Mouse (Mus musculus): Measurements from ENCODE around the gene Hspa2. TPM values are rescaled to one million over a fixed set of nuclear protein-coding genes. Genes with fewer than 3 reads are reported as not detected.

The Hspa2 gene
- 4.6 and 4.8 TPM in 2 replicates for polyA plus RNA-seq (2016; fragmentation: Nextera tagmentation; extraction: Ambion mirVana)

DNA sequence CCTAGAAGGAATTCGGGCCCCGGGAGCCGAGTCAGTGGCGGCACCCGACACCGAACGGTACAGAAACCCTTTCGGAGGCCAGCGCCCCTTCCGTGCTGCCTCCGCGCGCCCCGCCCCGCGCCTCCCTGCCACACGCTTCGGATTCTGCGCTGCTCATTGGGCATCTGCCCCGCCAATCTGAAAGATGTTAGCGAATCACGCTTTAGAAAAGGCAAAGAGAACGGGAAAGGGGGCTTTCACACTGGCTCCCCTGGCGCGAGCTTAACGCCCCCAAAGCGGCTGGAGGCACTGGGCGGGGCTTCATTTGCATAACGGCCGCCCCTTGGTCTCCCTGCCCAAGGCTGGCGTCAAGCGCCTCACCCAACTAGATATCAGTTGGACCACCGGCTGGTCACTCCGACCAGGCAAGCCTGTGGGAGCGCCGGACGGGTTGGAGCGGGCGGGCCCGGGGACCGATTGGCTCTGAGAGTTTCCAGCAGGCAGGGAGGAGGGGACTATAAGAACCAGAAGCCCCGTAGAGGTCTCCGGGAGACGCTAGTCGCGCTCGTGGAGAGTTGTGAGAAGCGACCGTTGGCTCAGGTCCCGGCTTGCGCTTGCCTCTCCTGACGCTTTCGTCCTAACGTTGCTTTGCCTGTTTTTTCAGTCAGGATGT is at the start of gene Hspa2:
Hspa2 (plus strand) TSS at position 291 of the 652 bp plus-strand sequence.
- peaks cover 49% of the 10 kb centered on the region for H3K27me3 ChIP-seq
- WGBS, result under 1% methylated on average over 54 of the region's 54 CpGs
- no peaks in the 10 kb centered on the region for H3K9me3 ChIP-seq
- peak within 1 kb of the TSS; percentile 83 for H3K4me2 ChIP-seq
- peaks cover 25% of the 10 kb centered on the region for H3K4me1 ChIP-seq
- no peaks in the 10 kb centered on the region for H3K36me3 ChIP-seq (replicated peaks)
- peak; percentile 96 for ATAC-seq (ENCODE audit: low FRiP score)
- peak within 1 kb of the TSS; percentile 89 for H3K27ac ChIP-seq
- H3K9ac ChIP-seq, result peak within 1 kb of the TSS; percentile 67
- peak within 1 kb of the TSS; percentile 72 for H3K4me3 ChIP-seq (replicated peaks)

DNA sequence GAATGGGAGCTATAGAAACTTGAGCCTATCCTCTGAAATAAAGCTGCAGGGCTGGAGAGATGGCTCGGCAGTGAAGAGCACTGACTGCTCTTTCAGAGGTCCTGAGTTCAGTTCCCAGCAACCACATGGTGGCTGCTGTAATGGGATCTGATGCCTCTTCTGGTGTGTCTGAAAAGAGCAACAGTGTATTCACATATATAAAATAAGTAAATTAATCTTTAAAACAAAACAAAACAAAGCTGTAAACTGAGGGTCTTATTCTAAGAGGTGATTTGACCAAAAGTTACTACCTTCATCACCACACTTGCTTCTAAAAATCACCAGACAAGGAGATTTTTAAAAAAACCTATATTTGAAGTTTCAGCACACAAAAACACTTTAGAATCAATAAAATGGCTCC is 43.1 kb upstream of the Hspa2 start:
- H3K36me3 ChIP-seq (replicated peaks), result peaks cover 2% of the 10 kb centered on the region; the same call in 1 of the 2 replicates
- 33% methylated on average over 1 of the region's 1 CpGs for WGBS
- H3K4me1 ChIP-seq, result no peaks in the 10 kb centered on the region
- H3K9me3 ChIP-seq, result no peaks in the 10 kb centered on the region
- no peak overlapping the region for H3K4me3 ChIP-seq (replicated peaks)
- H3K9ac ChIP-seq, result no peak overlapping the region
- no peak for ATAC-seq (ENCODE audit: low FRiP score)
- no peak overlapping the region for H3K4me2 ChIP-seq
- H3K27ac ChIP-seq, result no peak overlapping the region
- H3K27me3 ChIP-seq, result no peaks in the 10 kb centered on the region

DNA sequence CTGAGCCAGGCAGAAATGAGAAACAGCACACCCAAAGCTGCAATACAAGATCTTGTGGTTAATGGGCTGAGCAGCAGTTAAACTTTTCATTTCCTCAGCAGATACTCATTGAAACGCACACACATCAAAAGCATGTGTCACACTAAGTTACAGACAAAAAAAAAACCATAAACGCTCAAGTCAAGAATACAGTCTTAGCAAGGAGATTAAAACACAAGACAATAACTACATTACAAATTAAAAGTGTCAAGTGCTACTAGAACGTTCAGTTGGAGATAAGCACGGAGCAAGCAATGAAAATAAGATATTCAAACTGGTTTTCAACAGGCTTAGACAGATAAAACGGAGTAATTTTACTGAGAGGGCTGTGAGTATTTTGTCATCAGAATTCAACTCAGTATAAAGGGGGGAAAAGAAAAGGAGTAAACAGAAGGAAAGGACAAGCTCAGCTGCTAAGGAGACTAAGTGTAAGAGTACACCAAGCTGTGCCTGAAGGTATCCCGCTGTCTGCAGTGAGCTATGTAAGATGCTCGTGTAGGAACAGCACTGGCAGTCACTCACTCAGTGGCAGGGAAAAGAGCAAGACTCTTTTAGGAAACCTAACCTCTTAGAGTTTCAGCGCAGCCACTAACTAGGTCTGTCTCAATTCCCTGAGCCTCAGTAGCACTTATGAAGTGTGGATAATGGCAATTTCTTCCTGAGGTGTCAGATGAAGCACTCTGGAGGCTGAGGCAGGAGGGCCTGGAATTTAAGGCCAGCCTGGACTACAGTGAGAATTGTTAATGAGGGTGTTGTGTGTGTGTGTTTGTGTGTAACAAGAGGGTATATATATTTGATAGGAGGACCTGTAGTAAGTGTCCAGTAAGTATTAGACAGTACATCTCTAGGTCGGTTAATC is 42.3 kb upstream of the Hspa2 start:
- H3K36me3 ChIP-seq (replicated peaks), result peaks cover 2% of the 10 kb centered on the region; the same call in 1 of the 2 replicates
- H3K27ac ChIP-seq, result no peak overlapping the region
- H3K9me3 ChIP-seq, result no peaks in the 10 kb centered on the region
- no peak for ATAC-seq (ENCODE audit: low FRiP score)
- H3K4me3 ChIP-seq (replicated peaks), result no peak overlapping the region
- no peaks in the 10 kb centered on the region for H3K4me1 ChIP-seq
- WGBS, result 69% methylated on average over 9 of the region's 9 CpGs
- H3K27me3 ChIP-seq, result no peaks in the 10 kb centered on the region
- H3K4me2 ChIP-seq, result no peak overlapping the region
- H3K9ac ChIP-seq, result no peak overlapping the region

DNA sequence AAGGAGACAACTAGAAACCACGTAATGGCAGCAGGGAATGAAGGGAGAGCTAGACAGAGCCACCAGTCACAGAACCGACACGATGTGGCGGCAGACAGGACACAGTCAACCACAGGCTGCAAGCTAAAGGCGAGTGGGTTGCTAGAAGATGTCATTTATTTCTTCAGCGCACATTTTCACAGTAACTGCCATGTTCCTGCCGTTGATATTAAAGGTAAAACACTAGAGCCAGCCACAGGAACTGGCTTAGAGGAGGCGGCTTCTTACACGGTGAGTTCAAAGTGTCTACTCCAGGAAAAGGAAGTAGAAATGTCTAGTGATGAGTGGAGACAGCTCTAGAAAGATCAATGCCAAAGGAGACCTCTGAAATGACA is 41.7 kb upstream of the Hspa2 start:
- no peak for ATAC-seq (ENCODE audit: low FRiP score)
- Histone ChIP-seq H3K9ac (no peak overlapping the region), H3K36me3 (replicated peaks) (peaks cover 2% of the 10 kb centered on the region; the same call in 1 of the 2 replicates), H3K9me3 (no peaks in the 10 kb centered on the region), H3K4me3 (replicated peaks) (no peak overlapping the region), H3K27me3 (no peaks in the 10 kb centered on the region), H3K4me1 (peaks cover 6% of the 10 kb centered on the region), H3K27ac (no peak overlapping the region), H3K4me2 (no peak overlapping the region)
- 85% methylated on average over 9 of the region's 9 CpGs for WGBS

DNA sequence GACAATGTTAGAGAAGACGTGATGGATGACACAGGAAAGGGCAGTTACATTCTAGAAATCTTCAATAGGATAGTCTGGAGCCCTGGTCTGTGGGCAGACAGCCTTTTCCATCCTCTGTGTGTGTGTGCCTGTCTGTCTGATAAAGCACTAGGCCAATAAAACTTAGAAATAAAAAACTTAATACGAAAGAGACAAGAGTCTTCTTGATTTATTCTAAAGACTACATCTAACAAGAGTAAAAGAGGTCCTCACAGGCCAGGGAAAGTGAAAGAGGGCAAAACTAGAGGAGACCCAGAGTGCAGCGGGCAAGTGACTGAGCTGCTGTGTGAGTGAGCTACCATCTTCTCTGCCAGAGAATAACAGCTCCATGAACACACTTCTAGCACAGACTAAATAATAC is 37.7 kb upstream of the Hspa2 start:
- ATAC-seq (ENCODE audit: low FRiP score), result no peak
- Histone ChIP-seq H3K36me3 (replicated peaks) (0 out of 2 replicates have a peak, but pooled peaks cover 2% of the 10 kb centered on the region), H3K4me3 (replicated peaks) (no peak overlapping the region), H3K27ac (no peak overlapping the region), H3K4me2 (no peak overlapping the region), H3K4me1 (peaks cover 21% of the 10 kb centered on the region), H3K9me3 (no peaks in the 10 kb centered on the region), H3K9ac (no peak overlapping the region), H3K27me3 (no peaks in the 10 kb centered on the region)
- 89% methylated on average over 3 of the region's 3 CpGs for WGBS

DNA sequence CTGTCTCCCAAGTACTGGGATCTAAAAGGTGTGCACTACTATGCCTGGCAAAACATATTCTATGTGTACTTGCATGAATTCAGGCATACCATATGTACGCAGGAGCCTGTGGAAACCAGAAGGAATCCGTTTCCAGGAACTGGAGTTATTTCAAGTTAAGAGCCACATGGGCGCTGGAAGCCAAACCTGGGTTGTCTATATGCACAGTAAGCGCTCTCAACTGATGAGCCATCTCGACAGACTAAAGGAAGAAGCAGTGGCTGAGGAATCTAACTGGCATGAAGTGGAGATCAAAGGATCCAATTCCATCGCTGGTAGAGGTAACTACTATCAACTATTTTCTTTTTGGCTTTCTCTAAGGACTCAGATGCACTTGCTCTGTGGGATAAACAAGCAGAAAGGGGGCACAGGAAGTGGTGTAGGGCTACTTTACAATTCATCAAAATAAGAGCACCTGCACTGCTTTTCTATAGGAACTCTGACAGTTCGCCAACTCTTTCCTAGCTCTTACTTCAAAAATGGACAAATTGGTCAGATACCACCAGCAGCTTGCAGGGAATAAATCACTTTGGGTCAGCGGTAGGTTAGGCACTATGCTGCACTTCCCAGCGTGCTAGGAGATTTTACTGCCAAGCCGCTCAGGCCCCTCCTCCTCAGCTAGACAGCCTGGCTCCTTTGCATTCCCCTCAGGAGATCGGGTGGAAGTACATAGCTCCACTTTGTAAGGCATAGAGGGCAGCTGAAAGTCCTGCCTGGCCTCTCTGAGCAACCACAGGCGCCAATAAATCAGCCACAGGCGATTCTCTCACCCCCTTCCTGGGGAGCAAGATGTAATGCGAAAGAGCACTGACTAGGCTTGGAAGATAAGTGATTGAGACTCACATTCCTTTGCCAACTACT is 36.6 kb upstream of the Hspa2 start:
- H3K27me3 ChIP-seq, result no peaks in the 10 kb centered on the region
- ATAC-seq (ENCODE audit: low FRiP score), result no peak
- H3K27ac ChIP-seq, result no peak overlapping the region
- 33% methylated on average over 14 of the region's 14 CpGs for whole genome bisulfite sequencing
- no peaks in the 10 kb centered on the region for H3K9me3 ChIP-seq
- H3K4me3 ChIP-seq (replicated peaks), result peak overlapping the region; percentile 72
- 0 out of 2 replicates have a peak, but pooled peaks cover 2% of the 10 kb centered on the region for H3K36me3 ChIP-seq (replicated peaks)
- peak overlapping the region; percentile 84 for H3K4me2 ChIP-seq
- H3K4me1 ChIP-seq, result peaks cover 31% of the 10 kb centered on the region
- H3K9ac ChIP-seq, result peak overlapping the region; percentile 96; the same call in 1 of the 2 replicates

DNA sequence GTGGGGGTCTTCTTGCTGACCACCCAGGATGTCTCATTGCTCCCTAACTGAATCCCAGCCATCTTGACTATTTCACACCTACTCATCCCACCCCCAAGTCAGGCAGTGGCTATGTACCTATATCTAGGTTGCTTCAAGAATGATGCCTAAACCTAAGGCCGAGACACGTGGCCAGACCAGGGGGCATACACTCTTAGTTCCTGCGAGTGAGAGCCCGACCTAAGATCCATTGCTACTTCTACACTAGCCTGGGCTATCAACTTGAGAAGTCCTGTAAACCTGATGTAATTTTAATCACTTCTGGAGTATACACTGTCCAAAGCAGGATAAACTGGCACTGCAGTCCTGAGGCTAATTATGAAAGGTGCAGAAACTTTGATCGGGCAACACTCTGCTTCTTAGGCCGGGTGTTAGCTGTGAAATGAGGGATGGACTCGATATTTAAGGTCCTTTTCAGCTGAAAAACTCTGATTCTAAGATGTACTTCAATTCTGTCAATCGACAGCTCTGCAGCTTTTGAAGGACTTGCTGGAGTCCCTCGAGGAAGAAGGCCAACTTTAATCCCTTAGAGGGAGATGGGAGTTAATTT is 35.7 kb upstream of the Hspa2 start:
- H3K9me3 ChIP-seq, result no peaks in the 10 kb centered on the region
- peak overlapping the region; percentile 72 for H3K4me3 ChIP-seq (replicated peaks)
- peak overlapping the region; percentile 99 for H3K27ac ChIP-seq
- no peaks in the 10 kb centered on the region for H3K27me3 ChIP-seq
- no peak for ATAC-seq (ENCODE audit: low FRiP score)
- H3K36me3 ChIP-seq (replicated peaks), result 0 out of 2 replicates have a peak, but pooled peaks cover 2% of the 10 kb centered on the region
- H3K4me1 ChIP-seq, result peaks cover 38% of the 10 kb centered on the region
- H3K4me2 ChIP-seq, result peak overlapping the region; percentile 84
- H3K9ac ChIP-seq, result peak overlapping the region; percentile 96
- WGBS, result 7% methylated on average over 9 of the region's 9 CpGs

DNA sequence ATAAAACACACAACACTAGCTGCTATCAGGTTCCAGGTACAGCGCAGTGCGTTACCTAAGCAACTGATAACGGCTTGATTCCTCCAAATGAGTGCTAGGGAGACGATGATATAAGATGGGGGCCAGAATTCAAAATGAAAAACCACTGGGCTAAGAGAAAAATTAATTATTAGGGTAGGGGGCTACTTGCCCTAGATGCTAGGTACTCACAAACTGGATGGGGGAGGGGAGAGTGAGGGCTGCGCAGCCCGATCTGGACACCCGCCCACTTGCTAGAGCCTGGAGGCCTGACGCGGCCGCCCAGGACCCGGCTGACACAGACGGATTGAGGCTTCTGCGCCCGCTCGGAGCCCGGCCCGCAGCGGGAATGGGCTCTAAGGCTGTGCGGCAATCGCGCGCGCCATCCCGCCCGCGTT is 35.2 kb upstream of the Hspa2 start:
- peak; percentile 58 for ATAC-seq (ENCODE audit: low FRiP score)

DNA sequence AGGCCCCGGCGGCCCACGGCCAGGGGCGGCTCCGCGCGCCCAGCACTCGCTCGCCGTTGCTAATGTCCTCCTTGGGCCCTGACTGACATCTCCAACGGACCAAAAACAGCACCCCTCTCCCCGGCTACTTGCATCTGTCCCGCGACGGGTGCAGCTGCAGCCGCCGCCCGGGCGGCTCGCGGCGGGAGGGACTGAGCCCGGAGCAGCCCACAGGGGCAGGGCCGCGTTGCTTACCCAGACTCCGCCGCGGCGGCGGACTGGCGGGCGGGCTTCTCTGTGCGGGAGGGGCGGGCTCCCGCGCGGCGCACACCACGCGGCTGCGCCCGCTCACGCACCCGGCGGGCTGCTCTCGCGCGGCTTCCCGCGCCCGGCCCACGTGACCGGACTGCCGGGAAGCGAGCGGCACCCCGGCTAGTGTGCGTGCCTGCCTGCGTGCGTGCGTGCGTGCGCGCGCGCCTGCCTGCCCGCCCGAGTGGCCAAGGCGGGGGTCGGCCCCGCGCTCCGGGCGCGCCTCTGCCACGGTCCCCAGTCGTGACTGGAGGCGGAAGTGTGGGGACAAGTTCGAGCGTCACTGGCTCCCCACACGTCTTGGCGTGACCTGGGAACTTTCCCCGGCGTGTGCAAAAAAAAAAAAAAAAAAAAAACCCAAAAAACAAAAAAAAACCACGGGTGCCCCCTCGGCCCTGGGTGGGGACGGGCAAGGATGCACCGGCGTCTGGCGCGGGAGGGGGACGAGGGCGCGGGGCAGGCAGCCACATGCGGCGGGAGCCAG is 34.6 kb upstream of the Hspa2 start, which contains the start of gene Zbtb25:
Zbtb25 (minus strand) TSS at position 397 of the 772 bp plus-strand sequence.
- Histone ChIP-seq H3K4me3 (replicated peaks) (peak within 1 kb of the TSS; percentile 72), H3K9ac (peak within 1 kb of the TSS; percentile 96), H3K4me2 (peak within 1 kb of the TSS; percentile 84), H3K4me1 (peaks cover 38% of the 10 kb centered on the region), H3K27me3 (no peaks in the 10 kb centered on the region), H3K27ac (peak within 1 kb of the TSS; percentile 99), H3K9me3 (no peaks in the 10 kb centered on the region), H3K36me3 (replicated peaks) (no peaks in the 10 kb centered on the region)
- WGBS, result under 1% methylated on average over 67 of the region's 96 CpGs
- ATAC-seq (ENCODE audit: low FRiP score), result peak; percentile 85

More for the DNA sequence above, 35.2 kb upstream of the Hspa2 start:
- Histone ChIP-seq H3K9ac (peak overlapping the region; percentile 96), H3K4me2 (peak overlapping the region; percentile 84), H3K36me3 (replicated peaks) (0 out of 2 replicates have a peak, but pooled peaks cover 2% of the 10 kb centered on the region), H3K4me1 (peaks cover 38% of the 10 kb centered on the region), H3K4me3 (replicated peaks) (peak overlapping the region; percentile 72), H3K27ac (peak overlapping the region; percentile 99), H3K9me3 (no peaks in the 10 kb centered on the region), H3K27me3 (no peaks in the 10 kb centered on the region)
- WGBS, result under 1% methylated on average over 22 of the region's 26 CpGs

DNA sequence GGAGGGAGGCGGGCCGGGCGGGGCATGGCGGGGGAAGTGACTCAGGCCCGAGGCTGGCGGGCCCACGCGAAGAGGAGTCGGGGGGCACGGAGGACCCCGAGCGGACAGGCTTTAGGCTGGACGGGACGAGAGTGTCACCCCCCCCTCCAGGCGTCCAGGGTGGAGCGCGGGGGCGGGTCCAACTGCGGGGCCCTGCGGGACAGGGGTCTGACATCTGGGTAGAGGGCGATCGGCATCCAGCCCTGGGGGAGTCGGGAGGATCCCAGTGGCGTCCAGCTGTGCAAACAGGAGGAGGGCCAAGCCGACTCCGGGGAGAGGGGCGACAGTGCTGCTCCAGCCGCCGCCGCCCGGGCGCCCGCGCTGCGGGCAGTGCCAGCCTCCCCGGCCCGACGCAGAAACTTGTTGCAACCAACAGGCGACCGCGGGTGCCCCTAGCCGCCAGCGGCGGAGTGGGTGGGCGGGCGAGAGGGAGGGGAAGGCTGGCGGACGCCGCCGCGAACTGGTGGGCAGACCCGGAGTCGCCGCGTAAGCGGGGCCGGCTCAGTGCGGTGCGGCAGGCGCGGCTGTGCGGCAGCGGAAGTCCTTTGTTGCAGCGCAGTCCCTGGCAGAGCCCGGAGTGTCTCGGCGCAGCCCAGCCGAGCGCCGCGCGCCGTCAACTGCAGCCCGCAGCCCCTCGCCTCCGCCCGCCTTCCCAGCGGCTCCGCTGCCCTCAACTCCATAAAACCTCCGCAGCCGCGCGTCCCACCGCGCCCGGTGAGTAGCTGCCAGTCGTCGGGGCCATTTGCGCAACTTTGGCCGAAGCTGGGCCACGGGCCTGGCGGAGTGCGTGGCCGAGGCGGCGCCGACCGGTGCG is 33.8 kb upstream of the Hspa2 start, which contains the start of gene Zbtb1:
Zbtb1 (plus strand) TSS at position 289 of the 853 bp plus-strand sequence.
- peak within 1 kb of the TSS; percentile 96 for H3K9ac ChIP-seq

More for the DNA sequence above, 33.8 kb upstream of the Hspa2 start, which contains the start of gene Zbtb1:
- Histone ChIP-seq H3K4me2 (peak within 1 kb of the TSS; percentile 84), H3K4me3 (replicated peaks) (peak within 1 kb of the TSS; percentile 72), H3K27ac (peak within 1 kb of the TSS; percentile 99), H3K36me3 (replicated peaks) (no peaks in the 10 kb centered on the region), H3K9me3 (no peaks in the 10 kb centered on the region), H3K27me3 (no peaks in the 10 kb centered on the region), H3K4me1 (peaks cover 38% of the 10 kb centered on the region)
- ATAC-seq (ENCODE audit: low FRiP score), result peak; percentile 73
- under 1% methylated on average over 82 of the region's 99 CpGs for WGBS

Measured in forebrain, embryonic 12.5 days (tissue).